Mouse (Mus musculus): ENCODE measurements around the gene Olfr630.
"Not testable (repeated sequence)": the region's sequence is repeated elsewhere in the genome, so short reads cannot be mapped to it uniquely, and the experiment has no call there.

The Olfr630 gene

GRCm38 (mm10) chr7:103757233-103757632, at the start of gene Olfr630:
Olfr630 (minus strand) TSS chr7:103757333.
- in situ Hi-C loops (cut with MboI): no loop called here

- in situ Hi-C loops (cut with MboI): loop anchor here (10.0 kb wide), 1 partner anchor 58 kb away; no protein-coding TSS in a partner anchor
Observed at GRCm38 (mm10) chr7:103806856-103807255, 49.7 kb upstream of the Olfr630 start.

DNA sequence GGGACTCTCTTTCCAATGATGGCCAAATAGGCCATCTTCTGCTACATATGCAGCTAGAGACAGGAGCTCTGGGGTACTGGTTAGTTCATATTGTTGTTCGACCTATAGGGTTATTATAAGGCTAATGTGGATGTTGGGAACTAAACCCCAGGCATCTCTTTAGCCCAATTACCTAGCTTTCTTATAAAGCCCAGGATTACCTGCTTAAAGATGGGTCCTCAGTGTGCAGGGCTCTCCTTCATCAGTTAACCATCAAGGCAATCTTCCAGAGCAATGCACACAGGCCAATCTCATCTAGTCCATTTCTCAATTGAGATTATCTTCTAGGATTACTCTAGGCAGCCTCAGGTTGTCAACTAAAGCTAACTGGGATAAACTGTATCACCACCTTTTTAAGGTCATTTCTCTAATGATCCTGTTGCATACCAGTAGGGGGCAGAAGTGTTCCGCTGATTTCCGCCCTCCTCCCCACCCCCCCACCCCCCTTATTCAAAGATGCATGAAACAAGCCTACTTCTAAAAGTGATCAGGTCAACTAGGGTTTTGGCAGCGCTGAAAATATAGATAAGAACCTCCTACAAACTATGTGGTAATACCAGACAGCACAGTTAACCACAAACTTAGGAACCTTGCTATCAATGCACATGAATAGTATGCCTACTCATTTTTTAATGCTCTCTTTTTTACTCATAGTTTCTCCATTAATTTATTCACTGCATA, 35.7 kb upstream of the Olfr630 start:
- in situ Hi-C loops (cut with MboI): no loop called here

DNA sequence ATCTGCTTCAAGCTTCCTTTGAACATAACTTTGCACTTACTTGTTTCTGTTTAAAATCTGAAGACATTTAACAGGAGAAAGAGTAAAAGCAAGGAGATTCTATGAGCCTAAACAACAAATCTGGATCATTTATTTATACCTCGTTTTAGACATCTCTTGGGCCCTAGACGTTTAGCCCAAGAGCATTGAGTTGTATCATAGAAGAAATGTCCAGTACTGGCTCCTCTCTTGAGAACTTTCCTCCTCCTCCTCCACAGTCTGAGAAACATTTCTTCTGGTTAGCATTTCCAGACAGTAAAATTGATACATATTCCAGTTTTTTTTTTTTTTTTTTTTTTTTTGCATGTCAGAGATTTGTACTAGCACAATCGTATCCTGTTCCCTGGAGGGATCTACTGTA, 34.6 kb upstream of the Olfr630 start, which contains the start of gene Olfr67:
Gene Olfr67 (minus strand): TSS at position 101 of the 400 bp plus-strand sequence.
- in situ Hi-C loops (cut with MboI): no loop called here

GRCm38 (mm10) chr7:103779598-103779997, 22.5 kb upstream of the Olfr630 start, which contains the start of gene Olfr68:
Olfr68 (minus strand) TSS chr7:103779698.
- in situ Hi-C loops (cut with MboI): no loop called here

- in situ Hi-C loops (cut with MboI): not testable (repeated sequence)
Observed at GRCm38 (mm10) chr7:103777652-103778051, 20.5 kb upstream of the Olfr630 start.

DNA sequence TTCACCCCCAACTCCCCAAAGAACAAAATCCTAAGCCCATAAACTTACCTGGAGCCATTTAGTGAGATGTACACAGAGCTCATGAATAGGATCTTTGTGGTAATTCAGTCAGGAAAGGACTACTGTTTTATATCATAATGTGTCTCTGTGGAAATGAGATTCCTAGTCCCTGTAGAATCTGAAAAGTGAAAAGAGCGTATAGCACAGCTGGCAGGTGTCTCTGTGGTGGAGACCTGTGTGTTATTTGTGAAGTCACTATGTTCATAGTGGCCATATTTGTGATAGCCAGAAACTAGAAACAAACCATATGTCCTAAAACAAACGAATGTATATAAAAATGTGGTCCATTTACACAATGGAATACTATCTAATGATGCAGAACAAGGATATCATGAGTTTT, 14.4 kb upstream of the Olfr630 start, which contains the start of gene Olfr69:
Gene Olfr69 (minus strand): TSS at position 101 of the 400 bp plus-strand sequence.
- in situ Hi-C loops (cut with MboI): no loop called here

GRCm38 (mm10) chr7:103767687-103768086, 10.6 kb upstream of the Olfr630 start:
- in situ Hi-C loops (cut with MboI): not testable (repeated sequence)

DNA sequence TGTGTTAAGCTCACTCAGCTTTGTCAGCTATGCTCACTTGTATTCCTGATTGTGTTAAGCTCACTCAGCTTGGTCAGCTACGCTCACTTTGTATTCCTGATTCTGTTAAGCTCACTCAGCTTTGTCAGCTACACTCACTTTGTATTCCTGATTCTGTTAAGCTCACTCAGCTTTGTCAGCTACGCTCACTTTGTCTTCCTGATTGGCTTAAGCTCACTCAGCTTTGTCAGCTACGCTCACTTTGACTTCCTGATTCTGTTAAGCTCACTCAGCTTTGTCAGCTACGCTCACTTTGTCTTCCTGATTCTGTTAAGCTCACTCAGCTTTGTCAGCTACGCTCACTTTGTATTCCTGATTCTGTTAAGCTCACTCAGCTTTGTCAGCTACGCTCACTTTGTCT, 5.1 kb upstream of the Olfr630 start:
- in situ Hi-C loops (cut with MboI): not testable (repeated sequence)

- in situ Hi-C loops (cut with MboI): no loop called here
Observed at GRCm38 (mm10) chr7:103744843-103745242, 12.3 kb downstream of the Olfr630 start, which contains the start of gene Olfr629. Olfr629 (minus strand) TSS chr7:103744943.

DNA sequence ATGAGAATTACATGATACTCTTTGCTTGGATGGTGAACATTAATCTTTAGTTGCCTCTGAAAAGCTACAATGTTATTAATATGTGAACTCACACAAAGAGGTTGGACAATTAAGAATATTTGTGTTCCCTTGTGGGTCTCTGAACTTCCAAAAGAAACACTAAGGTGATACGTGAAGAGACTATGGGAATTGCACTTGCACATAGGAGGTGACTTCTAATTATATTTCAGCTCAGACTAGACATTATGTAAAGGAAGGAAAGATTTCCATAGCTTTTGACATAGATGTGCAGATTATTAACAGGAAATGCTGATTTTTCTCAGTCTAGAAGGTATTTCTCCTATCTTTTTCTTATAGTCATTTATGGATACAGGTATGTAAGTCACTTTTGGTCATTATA, 27.1 kb downstream of the Olfr630 start, which contains the start of gene Olfr628:
Gene Olfr628 (plus strand): TSS at position 301 of the 400 bp plus-strand sequence.
- in situ Hi-C loops (cut with MboI): no loop called here

- in situ Hi-C loops (cut with MboI): not testable (repeated sequence)
Observed at GRCm38 (mm10) chr7:103716398-103716797, 40.7 kb downstream of the Olfr630 start.

GRCm38 (mm10) chr7:103714371-103714770, 42.8 kb downstream of the Olfr630 start, which contains the start of gene Olfr243:
Olfr243 (plus strand) TSS chr7:103714671.
- in situ Hi-C loops (cut with MboI): no loop called here

GRCm38 (mm10) chr7:103712024-103712423, 45.1 kb downstream of the Olfr630 start:
- in situ Hi-C loops (cut with MboI): no loop called here

Data from mature B cell (primary cell).